Mouse (Mus musculus): ENCODE results near the gene Mcoln2.

DNA sequence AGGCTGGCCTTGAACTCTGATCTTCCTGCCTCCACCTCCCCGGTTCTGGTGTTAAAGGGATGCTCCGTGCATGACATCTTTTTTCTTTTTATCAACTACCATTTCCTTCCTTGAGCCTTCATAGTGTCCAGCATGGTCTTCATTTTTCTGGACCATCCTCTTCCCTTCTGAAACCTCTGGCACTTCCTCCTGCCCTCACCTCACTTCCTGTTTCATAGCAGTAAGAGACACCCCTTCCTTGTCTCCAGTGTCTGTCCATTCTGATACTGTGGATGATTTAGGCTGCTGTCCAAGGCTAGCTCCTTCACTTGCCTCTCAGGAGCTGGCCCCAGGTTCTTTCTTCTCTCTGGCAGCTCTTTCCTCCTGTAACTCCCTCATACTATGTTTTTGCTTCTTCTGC is 14.2 kb upstream of the Mcoln2 start:
- TF ChIP-seq CTCF (IDR thresholded peaks at IDR 0.05; ENCODE audit: control insufficient read depth, insufficient read depth, low read length) (no peak), POLR2A (IDR thresholded peaks at IDR 0.05; ENCODE audit: borderline replicate concordance, control insufficient read depth, low read depth, low read length) (no peak)

Measured in bone marrow, adult 2 months (tissue).